Mouse (Mus musculus) G1E (cell line): ENCODE data around the gene Adamts4.

Experiments used
- CTCF ChIP-seq: IDR thresholded peaks from 2 replicates; pipeline ENCODE4 v1.5.1; 2012; ENCODE audit warnings: low read depth, low read length, inconsistent platforms, mixed read lengths
- TAL1 ChIP-seq: conservative IDR thresholded peaks from 2 replicates; pipeline ENCODE4 v1.6.1; 2012; ENCODE audit warnings: low read depth, low read length, inconsistent platforms, mixed read lengths

- TF ChIP-seq CTCF (no peak), TAL1 (no peak)
These were observed 44.3 kb downstream of the Adamts4 start, which contains the start of gene Ufc1 for GRCm38 (mm10) chr1:171294298-171295062.
